7 mouse cellular contexts compared by ENCODE assay signal in genomic region chr4:114406355-114407101, GRCm38 (mm10). TPM values are rescaled to one million over a fixed set of nuclear protein-coding genes. Genes with fewer than 3 reads are reported as not detected.
DNase-seq lines count a peak whose midpoint lies in the region; ATAC-seq and TF ChIP-seq lines count a peak whose summit lies in the region.

TSS of gene Trabd2b (plus strand) at chr4:114406724.

- peaks cover 31% of the 10 kb centered on the region for H3K27me3 ChIP-seq in embryonic facial prominence, embryonic 14.5 days (replicated peaks; ENCODE audit: control insufficient read depth, insufficient read depth, low read length)
- H3K27me3 ChIP-seq in hindbrain, embryonic 11.5 days (ENCODE audit: control insufficient read depth, insufficient read depth, low read length), result peaks cover 7% of the 10 kb centered on the region
- peaks cover 15% of the 10 kb centered on the region for H3K27me3 ChIP-seq in limb, embryonic 14.5 days (ENCODE audit: control insufficient read depth, insufficient read depth, low read length)

- peak within 1 kb of the TSS; percentile 78 for H3K4me3 ChIP-seq in embryonic facial prominence, embryonic 14.5 days (ENCODE audit: low read depth, low read length)
- peak within 1 kb of the TSS; percentile 75 for H3K4me3 ChIP-seq in hindbrain, embryonic 11.5 days (ENCODE audit: low read depth, low read length)
- H3K4me3 ChIP-seq in limb, embryonic 14.5 days (replicated peaks; ENCODE audit: low read length), result peak within 1 kb of the TSS; percentile 74

- 0% methylated on average over 6 of the region's 61 CpGs for WGBS in embryonic facial prominence, embryonic 14.5 days
- under 1% methylated on average over 53 of the region's 61 CpGs for WGBS in hindbrain, embryonic 11.5 days
- WGBS in limb, embryonic 14.5 days, result 1% methylated on average over 35 of the region's 61 CpGs

- peak; percentile 18; the same call in 1 of the 2 replicates for ATAC-seq in embryonic facial prominence, embryonic 14.5 days (ENCODE audit: low read depth)
- ATAC-seq in hindbrain, embryonic 11.5 days (ENCODE audit: low FRiP score), result peak; percentile 65
- ATAC-seq in limb, embryonic 14.5 days (ENCODE audit: low FRiP score, low read depth), result peak; percentile 53

- H3K36me3 ChIP-seq in embryonic facial prominence, embryonic 14.5 days (ENCODE audit: control insufficient read depth, insufficient read depth, low read length), result no peaks in the 10 kb centered on the region
- no peaks in the 10 kb centered on the region for H3K36me3 ChIP-seq in hindbrain, embryonic 11.5 days (ENCODE audit: control insufficient read depth, insufficient read depth, low read length)
- H3K36me3 ChIP-seq in limb, embryonic 14.5 days (ENCODE audit: control insufficient read depth, insufficient read depth, low read length), result 0 out of 2 replicates have a peak, but pooled peaks cover 2% of the 10 kb centered on the region

- H3K27ac ChIP-seq in embryonic facial prominence, embryonic 14.5 days (replicated peaks; ENCODE audit: low read depth, low read length), result peak within 1 kb of the TSS; percentile 93
- peak within 1 kb of the TSS; percentile 72; the same call in 1 of the 2 replicates for H3K27ac ChIP-seq in hindbrain, embryonic 11.5 days (ENCODE audit: low read depth, low read length)
- H3K27ac ChIP-seq in limb, embryonic 14.5 days (replicated peaks; ENCODE audit: low read depth, low read length), result peak within 1 kb of the TSS; percentile 95

- H3K4me2 ChIP-seq in embryonic facial prominence, embryonic 14.5 days (ENCODE audit: low read depth, low read length), result peak within 1 kb of the TSS; percentile 94
- H3K4me2 ChIP-seq in hindbrain, embryonic 11.5 days (replicated peaks; ENCODE audit: low read depth, low read length), result peak within 1 kb of the TSS; percentile 98
- H3K4me2 ChIP-seq in limb, embryonic 14.5 days (replicated peaks; ENCODE audit: low read depth, low read length, severe bottlenecking), result peak within 1 kb of the TSS; percentile 96

- TF ChIP-seq POLR2A in limb, embryonic 14.5 days (IDR thresholded peaks at IDR 0.05; ENCODE audit: borderline replicate concordance, extremely low read depth, insufficient read depth, insufficient read length), result no peak

- peaks cover 28% of the 10 kb centered on the region for H3K4me1 ChIP-seq in embryonic facial prominence, embryonic 14.5 days (ENCODE audit: control insufficient read depth, insufficient read depth, low read length)
- H3K4me1 ChIP-seq in hindbrain, embryonic 11.5 days (replicated peaks; ENCODE audit: control insufficient read depth, insufficient read depth, low read length), result peaks cover 12% of the 10 kb centered on the region; the same call in 1 of the 2 replicates
- peaks cover 26% of the 10 kb centered on the region for H3K4me1 ChIP-seq in limb, embryonic 14.5 days (ENCODE audit: control insufficient read depth, insufficient read depth, low read length)

- H3K9me3 ChIP-seq in embryonic facial prominence, embryonic 14.5 days (ENCODE audit: control insufficient read depth, low read length), result no peaks in the 10 kb centered on the region
- no peaks in the 10 kb centered on the region for H3K9me3 ChIP-seq in hindbrain, embryonic 11.5 days (ENCODE audit: control insufficient read depth, low read length)
- no peaks in the 10 kb centered on the region for H3K9me3 ChIP-seq in limb, embryonic 14.5 days (ENCODE audit: control insufficient read depth, low read length)

- H3K9ac ChIP-seq in embryonic facial prominence, embryonic 14.5 days (ENCODE audit: low read depth, low read length), result peak within 1 kb of the TSS; percentile 84
- H3K9ac ChIP-seq in hindbrain, embryonic 11.5 days (ENCODE audit: low read depth, low read length), result peak within 1 kb of the TSS; percentile 72
- peak within 1 kb of the TSS; percentile 83 for H3K9ac ChIP-seq in limb, embryonic 14.5 days (ENCODE audit: low read depth, low read length, severe bottlenecking)

- DNase-seq in 3134 (ENCODE audit: extremely low read depth, insufficient read length, low spot score) (peak; percentile 58), 3T3-L1 (ENCODE audit: low read depth, low spot score) (peak; percentile 54)
- no peak for DNase-seq in embryonic facial prominence, embryonic 14.5 days (ENCODE audit: low spot score)
- DNase-seq in hindbrain, embryonic 11.5 days (ENCODE audit: low spot score), result peak; percentile 58
- no peak for DNase-seq in limb, embryonic 14.5 days (ENCODE audit: low spot score)
- peak; percentile 50 for DNase-seq in retina, postnatal 1 day
- no peak for DNase-seq in cerebellum, adult 11 months

RNA-seq across cellular contexts. Expression of gene Trabd2b, which starts in this region (rescaled TPM):
- polyA plus RNA-seq in embryonic facial prominence, embryonic 14.5 days (2014; fragmentation: Nextera tagmentation; extraction: Ambion mirVana), result 3.3 and 3.7 TPM in 2 replicates
- polyA plus RNA-seq in hindbrain, embryonic 11.5 days (2014; fragmentation: Nextera tagmentation; extraction: Ambion mirVana), result 1.6 and 2.0 TPM in 2 replicates
- 6.2 and 7.4 TPM in 2 replicates for polyA plus RNA-seq in limb, embryonic 14.5 days (2012; rRNA removed)
- polyA plus RNA-seq in limb, embryonic 14.5 days (2014; fragmentation: Nextera tagmentation; extraction: Ambion mirVana), result 3.6 and 4.6 TPM in 2 replicates

Comparison
In these comparisons a context has a peak if more than half of its experiments do, and no peak if none do; other contexts are left out.
1. DNase-seq: peak in 3134 (single experiment), 3T3-L1 (single experiment), hindbrain, embryonic 11.5 days (single experiment) and retina, postnatal 1 day (single experiment); none in embryonic facial prominence, embryonic 14.5 days (single experiment), limb, embryonic 14.5 days (single experiment) and cerebellum, adult 11 months (single experiment).
2. Peak in every context shown above with its lines, with median percentiles within 50 percentile points of each other: ATAC-seq, H3K27ac ChIP-seq, H3K4me2 ChIP-seq, H3K4me3 ChIP-seq and H3K9ac ChIP-seq.